Mouse (Mus musculus) C2C12 (cell line): ENCODE results near the gene Wiz.

Experiments used
- CEBPB ChIP-seq: IDR thresholded peaks from one replicate; pipeline ENCODE4 v1.6.1; 2011; ENCODE audit warnings: low read depth, mild to moderate bottlenecking, control low read depth, moderate library complexity
- CTCF ChIP-seq: IDR thresholded peaks from one replicate; pipeline ENCODE4 v1.5.1; 2011; ENCODE audit not compliant: control insufficient read depth, insufficient read depth, insufficient read length
- MAX ChIP-seq: IDR thresholded peaks from one replicate; pipeline ENCODE4 v1.6.1; 2011; ENCODE audit warnings: mild to moderate bottlenecking, control low read depth
- USF1 ChIP-seq: IDR thresholded peaks from one replicate; pipeline ENCODE4 v1.6.1; 2011; ENCODE audit warnings: low read depth, mild to moderate bottlenecking, control low read depth, moderate library complexity

DNA sequence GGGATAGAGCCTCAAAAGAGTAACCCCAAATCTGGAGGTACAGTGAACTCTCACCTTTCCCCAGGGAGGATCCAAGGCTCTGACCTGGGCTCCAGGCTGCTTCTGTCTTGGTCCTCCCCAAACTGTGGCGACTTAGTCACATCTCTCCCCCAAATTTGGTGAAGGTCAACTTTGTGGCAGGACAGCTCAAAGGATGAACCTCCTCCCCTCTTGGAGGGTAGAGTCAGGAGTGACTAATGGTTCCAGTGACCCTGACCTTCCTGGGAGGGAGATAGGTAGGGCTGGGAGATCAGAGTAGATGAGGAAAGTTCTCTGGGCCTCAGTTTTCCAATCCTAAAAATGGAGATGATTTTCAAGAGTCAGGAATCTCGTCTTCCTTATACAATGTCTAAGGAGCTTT is 10.5 kb downstream of the Wiz start:
- no peak for TF ChIP-seq USF1
- TF ChIP-seq CTCF, result no peak
- no peak for TF ChIP-seq MAX
- no peak for TF ChIP-seq CEBPB
